Mouse (Mus musculus) lung, postnatal 0 days (tissue): Measurements from ENCODE around the gene Mettl15.

Source experiments
- CTCF ChIP-seq: IDR thresholded peaks from 2 replicates; pipeline ENCODE4 v1.5.1; 2016; ENCODE audit warnings: antibody characterized with exemption, mild to moderate bottlenecking
- EP300 ChIP-seq: IDR thresholded peaks from 2 replicates; pipeline ENCODE4 v1.6.1; 2016; ENCODE audit warnings: antibody characterized with exemption, mild to moderate bottlenecking, control low read depth

DNA sequence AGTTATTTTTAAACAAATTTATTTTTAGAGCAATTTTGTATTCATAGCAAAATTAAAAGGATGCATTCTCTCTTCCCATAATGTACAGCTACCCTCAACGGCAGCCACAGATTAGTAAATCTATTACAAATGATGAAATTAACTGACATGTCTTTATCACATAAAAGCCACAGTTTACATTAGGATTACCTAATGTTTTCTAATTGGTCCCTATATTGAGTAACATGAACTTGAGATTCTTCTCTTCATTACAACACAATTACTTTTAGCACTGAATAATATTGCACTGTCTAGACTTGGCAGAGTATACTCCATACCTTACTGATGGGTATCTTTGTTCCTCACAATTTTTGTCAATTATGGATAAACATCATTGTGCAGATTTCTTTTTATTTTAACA, 17.8 kb downstream of the Mettl15 start:
- TF ChIP-seq CTCF (no peak), EP300 (no peak)
